Mouse (Mus musculus) bone marrow, adult 2 months (tissue): Measurements from ENCODE around the gene Wwc2.

Source experiments
- CTCF ChIP-seq: fragments of 200-500 bp; IDR thresholded peaks from 2 replicates; pipeline ENCODE4 v1.5.1; 2011; ENCODE audit warnings: low read length, control low read depth; ENCODE audit not compliant: control insufficient read depth, insufficient read depth
- POLR2A ChIP-seq: fragments of 200-500 bp; IDR thresholded peaks from 2 replicates; pipeline ENCODE4 v1.6.1; 2011; ENCODE audit warnings: low read depth, mild to moderate bottlenecking, control low read depth, low read length, borderline replicate concordance; ENCODE audit not compliant: control insufficient read depth

- TF ChIP-seq CTCF = no peak
- TF ChIP-seq POLR2A = no peak
These were observed 131.5 kb downstream of the Wwc2 start for GRCm38 (mm10) chr8:47859259-47859658.
